Mouse (Mus musculus) spleen, postnatal 4 days (tissue): ENCODE results near the gene Fbxl21.
A peak's percentile ranks its signal among the peaks of the same experiment; 100 is the strongest.

ENCODE experiments used
- DNase-seq, 2 experiments: peaks; one replicate each; pipeline ENCODE4 v3.0.0; 2022; ENCODE audit warnings: low spot score in 2 of 2

Fbxl21 gene

DNA sequence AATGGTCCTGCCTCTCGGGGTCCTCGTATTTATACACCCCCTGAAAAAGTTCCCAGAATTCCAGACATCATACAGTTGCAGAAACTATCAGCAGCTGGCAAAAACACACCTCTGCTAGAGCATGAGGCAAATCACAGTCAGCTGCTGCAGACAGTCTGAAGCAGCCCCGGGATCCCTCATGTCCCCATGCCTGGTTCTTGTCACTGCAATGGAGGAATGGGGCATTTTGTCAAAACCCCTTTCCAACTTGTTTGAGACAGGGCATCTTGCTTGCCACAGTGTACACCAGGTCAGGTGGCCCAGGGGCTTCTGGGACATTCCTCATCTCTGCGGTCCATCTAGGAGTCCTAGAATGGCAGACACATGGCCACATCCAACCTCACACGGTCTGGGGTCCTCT is 12.7 kb downstream of the Fbxl21 start:
- DNase-seq, result no peak

DNA sequence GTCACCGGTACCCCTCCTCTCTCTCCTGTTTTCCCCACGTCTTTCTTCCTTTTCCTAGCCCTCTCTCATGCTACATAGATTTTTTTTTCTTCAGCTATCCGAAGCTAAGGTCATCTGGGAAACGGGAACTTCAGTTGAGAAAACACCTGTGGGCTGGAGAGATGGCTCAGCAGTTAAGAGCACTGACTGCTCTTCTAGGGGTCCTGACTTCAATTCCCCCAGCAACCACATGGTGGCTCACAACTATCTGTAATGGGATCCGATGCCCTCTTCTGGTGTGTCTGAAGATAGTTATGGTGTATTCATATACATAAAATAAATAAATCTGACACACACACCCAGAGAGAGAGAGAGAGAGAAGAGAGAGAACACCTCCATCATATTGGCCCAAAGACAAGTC is 13.3 kb downstream of the Fbxl21 start:
- no peak for DNase-seq

DNA sequence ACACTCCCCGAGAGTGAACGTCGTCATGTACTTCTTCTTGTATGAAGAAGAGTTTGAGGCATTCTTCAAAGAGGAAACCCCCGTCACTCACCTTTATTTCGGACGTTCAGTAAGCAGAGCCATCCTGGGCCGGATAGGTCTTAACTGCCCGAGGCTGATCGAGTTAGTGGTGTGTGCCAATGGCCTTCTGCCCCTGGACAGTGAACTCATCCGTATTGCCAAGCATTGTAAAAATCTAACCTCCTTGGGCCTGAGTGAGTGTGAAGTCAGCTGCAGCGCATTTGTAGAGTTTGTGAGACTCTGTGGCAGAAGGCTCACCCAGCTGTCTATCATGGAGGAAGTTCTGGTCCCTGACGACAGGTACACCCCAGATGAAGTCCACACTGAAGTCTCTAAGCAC is 14.8 kb downstream of the Fbxl21 start:
- no peak for DNase-seq

DNA sequence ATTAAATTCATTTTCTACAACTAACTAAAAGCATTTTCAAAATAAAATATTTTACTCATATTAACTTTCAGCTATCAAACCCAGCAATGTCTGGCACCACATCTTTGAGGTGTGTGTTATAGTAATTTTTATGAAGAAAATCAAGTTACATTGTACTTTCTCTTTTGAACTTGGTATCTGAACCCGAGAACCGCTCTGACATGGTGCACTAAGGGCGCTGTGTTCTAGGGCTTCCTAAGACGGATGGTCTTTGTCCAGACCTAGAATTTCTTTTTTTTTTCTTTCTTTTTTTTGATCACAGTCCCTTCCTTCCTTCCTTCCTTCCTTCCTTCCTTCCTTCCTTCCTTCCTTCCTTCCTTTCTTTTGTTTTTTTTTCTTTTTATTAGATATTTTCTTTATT is 17.6 kb downstream of the Fbxl21 start:
- no peak for DNase-seq

DNA sequence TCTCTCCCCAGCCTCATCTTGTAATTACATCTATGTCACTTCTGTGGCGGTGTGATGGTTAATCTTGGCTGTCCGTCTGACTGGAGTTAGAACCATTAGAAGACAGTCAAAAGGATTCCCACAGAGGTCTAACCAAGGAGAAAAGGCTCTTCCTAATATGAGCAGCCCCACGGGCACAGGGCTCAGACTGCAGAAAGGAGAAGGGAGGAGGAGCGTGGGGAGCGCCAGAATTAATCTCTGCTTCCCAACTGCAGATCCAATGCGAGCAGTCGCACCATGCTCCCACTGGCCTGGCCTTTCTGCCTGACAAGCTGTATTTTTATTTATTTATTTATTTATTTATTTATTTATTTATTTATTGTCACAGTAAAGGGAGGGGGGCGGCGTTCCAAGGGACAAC is 21.5 kb downstream of the Fbxl21 start:
- no peak for DNase-seq

DNA sequence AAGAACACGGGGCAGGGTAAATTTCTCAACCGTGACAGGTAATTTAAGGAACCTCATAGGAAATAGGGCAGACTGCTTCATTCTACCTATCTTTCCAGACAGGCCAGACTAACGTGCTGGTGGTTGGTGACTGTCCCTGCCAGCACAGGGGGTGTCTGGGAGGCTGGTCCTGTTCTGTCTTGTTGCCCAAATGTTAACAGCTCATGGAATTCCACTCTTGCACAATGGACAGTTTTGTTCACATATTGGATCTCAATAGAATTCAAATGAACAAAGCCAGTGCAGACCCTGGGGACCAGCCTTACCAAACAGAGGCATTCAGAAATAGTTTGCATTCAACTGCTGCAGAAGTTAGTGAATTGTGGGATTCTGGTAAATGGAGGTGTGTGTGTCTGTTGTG is 22.7 kb downstream of the Fbxl21 start:
- no peak for DNase-seq

DNA sequence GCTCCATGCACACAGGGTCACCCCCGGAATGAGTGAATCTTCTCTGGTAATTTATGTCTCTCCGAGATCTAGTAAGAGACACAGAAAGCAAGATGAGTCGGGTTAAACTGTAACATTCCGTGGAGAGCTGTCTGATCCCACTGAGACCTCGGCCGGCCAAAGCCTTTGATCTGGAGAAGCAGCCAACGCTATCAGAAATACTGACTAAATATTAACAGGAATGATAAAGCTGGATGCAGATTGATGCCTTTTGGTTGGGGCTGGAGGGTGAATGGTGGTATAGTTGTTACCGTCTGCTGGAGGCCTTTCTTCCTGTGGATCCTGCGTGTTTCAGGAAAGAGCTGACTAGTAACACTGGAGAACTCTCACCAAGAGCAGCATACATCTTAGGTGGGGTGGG is 26.1 kb downstream of the Fbxl21 start, which contains the start of gene Lect2:
Lect2 (minus strand) TSS at position 102 of the 400 bp plus-strand sequence.
- DNase-seq, result no peak

DNA sequence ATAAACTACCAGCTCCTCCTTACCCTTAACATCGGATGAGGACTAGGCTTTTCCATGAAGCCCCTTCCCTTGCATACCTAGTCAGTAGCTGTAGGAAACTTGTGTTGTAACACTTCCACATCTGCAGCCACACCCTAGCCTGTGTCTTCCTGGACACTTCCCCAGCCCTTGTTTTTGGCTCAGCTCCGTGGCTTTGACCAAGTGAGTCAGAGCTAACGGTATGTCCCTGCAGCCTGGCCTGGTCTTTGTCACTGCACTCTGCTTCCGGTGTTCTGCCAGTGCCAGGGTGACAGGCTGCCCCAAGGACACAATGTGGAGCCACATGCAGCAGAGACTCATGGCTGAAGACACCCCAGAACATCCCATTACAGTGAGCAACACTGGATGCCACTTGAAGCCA is 27.1 kb downstream of the Fbxl21 start:
- no peak for DNase-seq

DNA sequence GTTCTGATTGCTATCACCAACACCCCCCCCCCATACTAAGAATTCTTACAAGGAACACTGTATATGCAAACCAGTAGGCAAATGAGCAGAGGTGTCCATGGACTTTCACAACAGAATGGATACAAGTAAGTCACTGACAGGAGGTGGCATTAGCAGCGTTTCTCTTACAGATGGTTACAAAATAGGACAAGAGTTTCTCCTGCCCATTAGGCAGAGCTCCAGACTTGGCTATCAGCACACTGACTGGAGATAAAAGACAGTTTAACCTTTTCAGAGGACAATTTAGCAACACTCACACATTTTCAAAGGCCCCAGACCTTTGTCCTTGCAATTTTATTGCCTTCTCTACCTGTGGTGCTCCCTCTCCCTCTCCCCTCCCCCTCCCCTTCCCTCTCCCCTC is 28.3 kb downstream of the Fbxl21 start:
- DNase-seq, result no peak

DNA sequence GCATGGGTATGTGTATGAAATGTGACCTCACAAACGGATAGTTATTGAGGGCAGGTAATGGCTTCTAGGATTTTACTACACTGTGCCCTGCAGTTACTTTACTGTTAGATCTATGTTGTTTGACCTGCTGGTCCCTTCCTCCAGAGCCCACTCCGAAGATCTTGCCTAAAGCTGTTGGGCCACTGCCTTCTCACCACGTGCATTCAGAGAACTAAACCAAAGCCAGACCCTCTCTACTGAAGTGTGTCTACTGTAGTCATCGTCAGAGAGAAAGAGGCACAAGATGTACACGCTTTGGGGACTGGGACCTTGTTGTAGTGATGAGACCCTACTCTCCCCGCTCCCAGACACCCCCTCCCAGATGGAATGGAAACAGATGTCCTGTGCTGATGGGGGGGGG is 29.4 kb downstream of the Fbxl21 start:
- no peak for DNase-seq

DNA sequence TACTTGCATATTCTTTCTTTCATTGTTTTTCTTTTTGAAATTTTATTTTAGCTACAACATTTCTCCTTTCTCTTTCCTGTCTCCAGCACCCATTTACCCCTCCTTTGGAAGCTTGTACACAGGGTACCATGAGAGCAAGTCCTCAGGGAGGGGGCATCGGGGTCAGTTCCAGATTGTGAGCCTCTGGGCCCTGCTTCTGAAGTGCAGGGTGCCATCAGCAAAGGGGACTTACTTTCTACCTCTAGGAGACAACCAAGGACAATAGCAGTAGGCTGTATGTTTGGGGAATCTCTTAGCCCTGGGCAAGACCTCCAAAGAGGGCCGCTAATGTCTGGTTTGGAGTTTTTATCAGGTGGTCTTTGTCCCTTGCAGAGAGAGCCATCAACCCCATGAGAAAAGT is 31.7 kb downstream of the Fbxl21 start:
- no peak for DNase-seq

DNA sequence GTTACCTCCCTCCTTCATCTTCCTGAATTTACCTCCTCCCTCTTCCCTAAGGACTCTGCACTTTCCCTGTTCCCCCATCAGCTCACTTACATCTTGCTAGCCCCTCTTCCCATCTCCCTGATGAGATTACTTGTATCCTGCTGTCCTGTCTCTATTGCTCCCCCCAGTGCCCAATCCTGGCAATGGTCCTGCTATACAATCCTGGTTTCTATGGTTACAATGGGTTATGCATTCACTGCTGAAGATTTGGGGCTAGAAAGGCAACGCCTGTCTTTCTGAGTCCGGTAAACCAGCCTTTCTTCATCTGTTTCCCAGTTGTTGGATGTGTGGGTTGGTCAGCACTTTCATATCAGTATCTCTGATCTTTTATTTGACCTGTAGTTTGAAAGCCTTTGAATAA is 32.1 kb downstream of the Fbxl21 start:
- no peak for DNase-seq

DNA sequence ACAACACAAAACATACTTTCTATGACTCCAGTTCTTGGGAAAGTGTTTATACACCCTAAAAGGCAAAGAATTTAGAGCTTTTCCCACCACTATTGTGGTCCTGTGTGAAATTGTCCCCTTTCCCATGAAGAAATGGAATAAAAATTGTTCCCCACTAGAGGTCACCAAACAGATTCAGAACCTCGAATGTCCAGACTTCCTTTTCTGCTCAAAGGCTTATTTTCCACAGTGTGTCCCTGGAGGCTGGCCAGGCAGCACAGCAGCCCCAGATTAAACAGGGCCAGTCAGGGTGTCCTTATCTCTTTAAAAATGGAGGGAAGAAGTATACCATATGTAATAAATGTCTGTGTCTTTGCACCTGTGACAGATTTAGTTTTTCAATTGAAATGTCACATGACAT is 33.7 kb downstream of the Fbxl21 start:
- DNase-seq, result no peak

DNA sequence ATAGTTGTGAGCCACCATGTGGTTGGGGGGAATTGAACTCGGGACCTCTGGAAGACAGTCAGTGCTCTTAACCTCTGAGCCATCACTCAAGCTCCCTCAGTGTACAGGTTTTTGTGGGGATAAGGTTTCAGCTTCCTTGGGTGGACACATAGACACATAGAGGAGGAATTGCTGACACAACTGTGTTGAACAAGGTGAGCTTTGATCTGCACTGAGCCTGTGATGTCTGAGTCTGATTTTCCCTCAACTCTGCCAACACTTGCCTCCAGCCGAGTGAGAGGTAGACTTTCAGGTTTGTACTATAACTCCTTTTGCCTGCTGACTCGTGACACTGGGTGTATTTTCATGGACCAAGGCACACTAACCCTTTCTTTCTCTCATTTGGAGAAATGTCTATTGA is 34.4 kb downstream of the Fbxl21 start:
- no peak for DNase-seq

DNA sequence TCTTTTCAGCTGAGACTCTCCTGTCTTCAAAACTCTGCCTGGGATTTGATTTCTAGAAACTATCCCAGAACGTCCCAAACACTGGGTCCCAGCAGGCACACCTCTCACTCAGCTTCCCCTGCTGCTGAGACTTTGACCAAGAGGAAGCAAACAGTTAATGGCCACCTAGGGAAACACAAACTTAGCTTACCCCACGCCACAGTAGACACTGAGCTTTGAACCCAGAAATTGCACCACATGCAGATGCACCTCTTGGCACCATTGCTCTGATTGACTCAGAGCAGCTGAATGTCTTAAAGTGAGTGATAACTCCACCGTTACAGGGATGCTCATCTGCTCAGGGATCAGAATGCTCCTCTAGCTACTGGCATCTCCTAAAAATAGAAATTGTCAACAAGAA is 36.5 kb downstream of the Fbxl21 start:
- DNase-seq, result no peak

DNA sequence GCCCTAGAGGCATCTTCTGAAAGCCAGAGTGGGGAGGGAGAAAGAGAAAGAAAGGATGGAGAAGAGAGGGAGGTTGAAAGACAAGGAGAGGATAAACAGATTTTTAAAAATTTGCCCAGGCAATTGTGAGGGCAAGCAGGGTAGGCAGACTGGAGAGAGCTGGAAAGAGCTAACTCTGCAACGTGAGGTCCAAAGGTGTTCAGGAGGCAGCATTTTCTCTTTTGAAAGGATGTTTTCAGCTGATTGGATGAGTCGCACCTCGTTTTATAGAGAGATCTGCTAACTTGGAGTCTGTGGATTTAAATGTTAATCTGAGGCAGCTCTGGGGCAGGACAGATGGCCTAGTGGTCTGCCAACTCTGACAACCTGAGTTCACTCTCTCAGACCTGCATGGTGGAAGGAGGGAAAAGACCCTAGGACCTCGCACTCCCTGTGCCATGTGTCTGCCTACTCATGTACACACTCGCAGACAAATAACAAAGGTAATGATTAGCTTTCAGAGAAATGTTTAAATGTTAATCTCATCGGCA is 37.6 kb downstream of the Fbxl21 start:
- DNase-seq, result no peak

DNA sequence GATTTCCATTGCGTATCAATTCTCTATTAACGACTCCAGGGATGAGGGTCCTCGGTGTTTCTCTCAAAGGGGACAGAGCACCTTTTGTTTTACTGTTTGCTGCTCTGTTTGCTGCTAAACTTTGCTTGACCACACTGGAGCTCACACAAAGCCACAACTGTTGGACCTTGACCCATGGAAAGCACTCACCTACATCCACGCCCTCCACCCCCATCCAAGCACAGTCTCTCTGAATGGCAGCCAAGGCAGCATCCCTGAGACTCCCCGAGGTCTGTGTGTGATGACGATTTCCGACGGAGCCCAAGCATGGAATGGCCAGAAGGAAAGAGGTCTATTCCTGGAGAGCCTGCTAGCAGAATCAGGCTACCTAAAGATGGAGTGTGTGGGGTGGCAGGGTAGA is 38.9 kb downstream of the Fbxl21 start:
- DNase-seq, result no peak

DNA sequence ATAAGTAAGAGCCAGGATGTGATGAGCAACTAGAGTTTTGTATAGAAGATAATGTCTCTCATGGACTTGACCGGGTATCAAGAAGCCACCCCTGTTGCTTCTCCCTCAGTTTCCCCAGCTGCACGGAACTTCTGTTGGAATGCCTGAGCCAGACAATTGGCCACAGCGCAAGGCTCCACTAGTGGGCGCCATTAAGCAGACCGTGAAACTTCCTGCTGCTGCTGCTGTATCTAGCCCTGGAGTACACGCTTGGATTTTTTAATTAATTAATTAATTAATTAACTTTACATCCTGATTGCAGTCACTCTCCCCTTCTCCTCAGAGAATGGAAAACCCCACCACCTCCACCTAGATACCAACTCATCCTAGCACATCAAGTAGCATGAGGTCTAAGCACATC is 40.8 kb downstream of the Fbxl21 start:
- DNase-seq, result no peak

DNA sequence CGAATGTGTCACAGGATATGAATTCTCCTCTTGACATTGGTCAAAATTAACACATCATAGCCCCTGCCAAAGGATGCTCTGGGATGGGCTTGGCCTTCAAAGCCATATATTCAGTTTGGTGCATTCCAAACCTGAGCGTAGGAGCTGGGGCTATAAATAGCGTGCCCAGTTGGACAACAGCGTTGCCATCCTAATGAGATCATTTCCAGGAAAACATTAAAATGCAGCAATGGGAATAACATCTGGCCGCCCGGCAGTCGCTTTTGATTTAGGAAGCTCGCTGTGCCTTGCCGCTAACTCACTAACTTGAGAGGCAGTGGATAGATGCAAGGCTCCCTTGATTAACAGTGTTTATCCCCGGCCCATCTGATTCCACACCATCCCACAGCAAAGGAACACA is 44.1 kb downstream of the Fbxl21 start:
- DNase-seq, result no peak

DNA sequence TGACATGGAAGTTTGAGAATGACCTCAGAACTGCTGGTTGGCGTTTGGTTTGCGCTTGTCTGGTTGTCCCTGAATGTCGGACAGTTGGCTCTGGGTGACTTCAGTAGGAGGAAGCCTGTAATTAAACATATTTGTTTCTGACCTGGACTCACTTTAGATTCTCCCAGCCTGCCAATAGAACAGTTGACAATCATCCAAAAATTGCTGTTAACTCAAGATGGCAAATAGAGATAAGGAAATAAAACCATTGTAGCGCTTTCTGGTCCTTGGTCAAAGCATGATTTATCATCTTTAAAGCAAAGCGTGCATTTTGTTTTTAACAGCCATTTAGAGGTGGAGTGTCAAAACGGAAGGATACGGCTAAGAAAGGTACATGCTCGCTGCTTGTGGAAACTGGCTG is 49.4 kb downstream of the Fbxl21 start:
- no peak for DNase-seq

DNA sequence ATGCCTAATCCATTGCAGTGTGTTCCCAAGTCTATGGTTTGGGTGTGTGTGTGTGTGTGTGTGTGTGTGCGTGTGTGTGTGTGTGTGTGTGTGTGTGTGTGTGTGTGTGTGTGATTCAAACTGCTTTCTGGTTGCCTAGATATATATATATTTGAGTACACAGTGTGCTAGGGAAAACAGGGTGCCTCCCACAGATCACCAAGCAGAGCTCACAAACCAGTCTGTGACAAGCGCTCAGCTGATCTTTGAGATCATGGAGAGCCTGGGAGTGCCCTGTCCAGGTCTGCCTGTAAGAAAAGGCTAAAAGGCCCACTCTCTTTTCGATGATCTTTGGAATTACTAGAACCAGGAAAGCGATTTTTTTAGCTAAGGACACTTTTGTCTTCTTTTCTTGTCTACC is 52.8 kb downstream of the Fbxl21 start:
- no peak for DNase-seq

DNA sequence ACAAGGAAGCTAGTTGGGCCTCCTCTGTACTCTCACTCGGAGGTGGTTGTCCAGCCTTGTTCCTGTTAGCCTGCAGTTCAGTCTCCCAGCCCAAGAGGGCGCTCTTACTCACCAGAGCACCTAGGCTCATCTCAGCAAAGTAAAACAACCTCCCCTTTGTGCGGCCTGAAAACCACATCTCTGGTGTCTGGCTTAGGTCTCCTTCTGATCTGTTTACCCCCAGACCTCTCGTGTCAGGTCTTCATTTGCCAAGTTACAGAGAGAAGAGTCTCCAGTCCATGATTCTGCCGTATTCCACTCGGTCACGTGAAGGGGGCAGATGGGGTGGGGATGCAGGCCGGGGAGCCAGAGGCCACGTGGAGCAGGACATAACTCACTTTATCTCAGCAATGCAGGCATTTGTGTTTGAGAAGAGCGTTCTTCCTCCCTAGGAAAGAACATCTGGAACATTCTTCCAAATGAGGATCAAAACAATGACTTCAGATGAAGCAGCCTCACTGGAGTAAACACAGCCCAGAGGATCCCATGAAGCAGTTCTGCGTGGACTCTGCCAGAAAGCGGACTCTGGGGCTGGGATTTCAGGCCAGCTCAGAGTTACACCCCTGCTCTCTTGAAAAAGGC is 53.5 kb downstream of the Fbxl21 start:
- DNase-seq, result peak; percentile 61 to 85

DNA sequence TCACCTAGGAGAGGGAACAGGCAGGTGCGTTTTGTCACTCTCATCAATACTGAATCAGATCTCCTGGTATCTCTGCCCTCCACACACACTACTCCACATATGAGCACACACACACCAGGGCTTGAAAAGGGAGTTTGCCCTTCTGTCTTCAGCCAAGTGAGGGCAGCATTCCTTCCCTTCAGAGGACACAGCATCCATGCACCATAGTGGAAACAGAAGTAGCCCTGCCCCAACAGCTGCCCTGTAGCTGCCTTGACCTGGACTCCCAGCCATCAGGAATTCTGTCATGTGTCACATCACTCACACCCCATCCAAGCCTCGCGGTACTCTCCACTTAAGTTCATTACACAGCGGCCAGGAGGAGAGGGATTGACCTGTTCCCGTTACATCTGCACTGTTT is 55.8 kb downstream of the Fbxl21 start:
- no peak for DNase-seq

DNA sequence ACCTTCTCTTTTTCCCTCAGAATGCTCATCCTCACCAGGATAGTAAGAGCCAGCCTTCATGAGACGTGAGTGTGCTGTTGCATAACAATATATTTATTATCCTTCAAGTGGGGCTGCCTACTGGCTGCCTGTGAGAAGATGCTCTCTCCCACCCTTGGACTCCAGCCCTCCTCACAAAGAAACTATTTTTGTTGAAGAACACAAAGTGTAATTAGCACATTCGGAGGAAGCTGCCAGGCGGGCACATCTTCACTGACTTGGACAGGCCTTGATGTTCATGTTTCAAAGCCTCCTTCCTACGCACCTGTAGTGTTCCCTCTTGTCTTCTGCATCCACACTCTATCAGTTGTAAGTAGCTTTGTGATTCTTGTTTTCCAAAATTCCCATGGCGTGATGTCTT is 58.2 kb downstream of the Fbxl21 start:
- no peak for DNase-seq
